Mouse (Mus musculus) left cerebral cortex, adult 18-20 months (tissue): Measurements from ENCODE around the gene 1190002N15Rik. TPM values are rescaled to one million over a fixed set of nuclear protein-coding genes. Genes with fewer than 3 reads are reported as not detected.

Experiments used
- DNase-seq, 2 experiments: peaks; one replicate each; pipeline ENCODE4 v3.0.0; 2021 to 2022; ENCODE audit warnings: low spot score in 2 of 2, mixed read lengths in 1 of 2
- total RNA-seq, 2 experiments: library from RNA; stranded (reverse); gene quantifications; 2 replicates each; pipeline ENCODE4 v1.2.3; 2021

Gene 1190002N15Rik
- total RNA-seq, 2 experiments from 2014 or later: 29.8 to 33.1 TPM

DNA sequence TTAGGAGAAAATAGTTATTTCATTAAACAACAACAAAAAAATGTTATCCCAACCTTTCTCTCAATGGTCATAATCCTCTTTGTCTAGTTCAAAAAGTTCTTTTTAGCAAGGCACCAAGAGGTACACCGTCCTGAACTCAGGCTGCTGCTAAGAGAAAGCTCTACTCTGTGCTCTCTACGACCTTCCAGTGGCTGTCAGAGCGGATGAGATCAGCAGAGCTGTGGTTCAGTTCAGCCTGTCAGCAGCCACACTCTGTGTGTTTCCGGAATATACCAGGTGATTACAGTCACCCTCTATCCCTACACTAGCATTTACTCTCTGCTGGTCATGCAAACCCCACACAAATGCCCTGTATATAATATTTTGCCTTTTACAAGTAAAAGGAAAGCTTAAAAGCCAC lies 4.2 kb downstream of the 1190002N15Rik start:
- no peak for DNase-seq

DNA sequence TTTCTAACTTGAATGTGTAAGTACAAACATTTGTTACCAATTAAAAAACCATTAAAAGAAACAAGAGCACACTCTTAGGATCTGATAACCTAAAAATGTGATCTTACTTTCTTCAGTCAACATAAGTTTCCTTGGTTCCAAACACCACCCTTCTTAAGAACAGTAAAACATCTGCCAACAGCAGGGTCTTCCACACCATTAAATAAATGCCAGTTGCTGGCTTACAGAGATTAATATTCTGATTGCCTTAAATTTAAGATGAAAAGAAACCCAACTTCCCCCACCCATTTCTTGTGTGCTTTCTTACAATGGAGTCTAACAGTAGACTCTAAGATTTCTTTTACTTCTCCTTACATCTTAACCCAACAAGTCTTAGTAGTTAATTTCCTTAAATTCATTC lies 7.9 kb downstream of the 1190002N15Rik start:
- DNase-seq: no peak

DNA sequence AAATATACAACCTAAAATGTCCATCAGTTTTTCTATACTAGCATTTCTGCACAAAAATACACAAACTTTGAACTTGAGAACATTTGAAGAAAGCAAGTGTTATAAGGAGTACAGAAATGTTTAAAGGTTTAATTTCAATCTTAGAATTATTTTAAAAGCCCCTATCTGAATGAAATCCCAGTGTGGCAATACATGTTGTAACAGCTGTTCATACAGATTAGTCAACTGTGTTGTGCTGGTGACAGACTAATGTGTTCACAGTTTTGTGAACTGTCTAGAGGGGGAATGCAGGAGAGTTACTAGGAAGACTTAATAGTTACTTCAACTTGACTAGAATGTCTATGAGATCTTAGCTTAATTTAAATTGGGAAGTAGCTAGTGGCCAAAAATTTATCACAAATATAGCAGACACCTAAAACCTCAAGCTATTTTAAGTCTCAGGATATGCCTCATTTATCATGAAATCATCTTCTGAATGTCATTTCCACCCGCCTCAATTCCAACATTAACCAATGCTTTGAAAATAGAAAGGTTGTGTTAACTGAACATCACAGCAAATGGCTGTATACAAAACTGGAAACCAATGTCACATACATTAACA lies 8.6 kb downstream of the 1190002N15Rik start:
- DNase-seq: no peak

DNA sequence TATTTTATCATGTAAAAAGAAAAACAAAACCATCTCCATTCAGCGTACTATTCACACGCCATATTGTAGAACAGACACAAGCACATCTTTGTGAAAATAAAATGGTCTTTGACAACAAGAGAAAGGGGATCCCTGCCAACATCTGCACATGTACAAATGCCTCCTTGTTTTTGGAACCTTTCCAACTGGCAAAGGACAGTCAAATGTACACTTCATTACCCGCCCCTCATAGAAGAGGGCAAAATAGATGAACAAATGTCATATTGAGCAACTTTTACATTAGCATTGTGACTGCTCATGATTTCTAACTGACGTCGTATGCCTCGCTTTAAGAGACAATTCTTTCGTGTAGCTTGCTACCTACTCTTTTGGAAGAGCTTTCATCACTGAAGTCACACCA lies 11.4 kb downstream of the 1190002N15Rik start:
- DNase-seq: no peak

- DNase-seq: no peak
Observed at GRCm38 (mm10) chr9:94512246-94512645, 25.6 kb downstream of the 1190002N15Rik start.

DNA sequence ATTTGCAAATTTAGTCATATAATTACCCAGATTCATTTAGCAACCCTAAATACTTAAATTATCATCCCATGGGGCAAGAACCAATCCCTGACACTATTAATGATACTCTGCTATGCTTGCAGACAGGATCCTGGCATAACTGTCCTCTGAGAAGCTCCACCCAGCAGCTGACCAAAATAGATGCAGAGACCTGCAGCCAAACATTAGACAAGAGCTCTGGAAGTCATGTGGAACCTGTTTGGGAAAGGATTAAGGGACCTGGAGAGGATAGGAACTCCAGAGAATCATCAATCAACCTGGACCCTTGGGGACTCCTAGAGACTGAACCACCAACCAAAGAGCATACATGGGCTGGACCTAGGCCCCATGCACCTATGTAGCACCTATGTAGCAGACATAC lies 26.7 kb downstream of the 1190002N15Rik start:
- no peak for DNase-seq

GRCm38 (mm10) chr9:94506980-94507379 lies 30.9 kb downstream of the 1190002N15Rik start:
- DNase-seq: no peak

GRCm38 (mm10) chr9:94491467-94491866 lies 46.4 kb downstream of the 1190002N15Rik start:
- DNase-seq: peak in 1 of 2 experiments; percentile 25

DNA sequence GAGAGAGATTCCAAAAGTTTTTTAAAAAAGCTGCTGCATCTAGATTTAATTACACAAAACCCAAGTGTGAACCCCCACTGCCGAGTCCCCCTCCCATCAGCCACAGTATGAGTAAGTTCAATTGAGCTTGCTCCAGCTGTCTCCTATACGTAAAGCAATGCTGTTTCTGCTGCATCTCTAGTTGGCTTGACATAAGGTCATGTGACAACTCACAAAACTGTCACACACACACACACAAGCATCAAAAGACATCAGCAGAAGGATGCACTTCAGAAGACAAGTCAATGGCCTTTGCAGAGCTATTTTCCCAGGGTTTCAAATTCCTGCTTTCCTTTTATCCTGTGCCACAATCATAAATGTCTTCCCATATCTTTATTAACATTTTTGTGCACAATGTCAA lies 49.9 kb downstream of the 1190002N15Rik start:
- DNase-seq: no peak

DNA sequence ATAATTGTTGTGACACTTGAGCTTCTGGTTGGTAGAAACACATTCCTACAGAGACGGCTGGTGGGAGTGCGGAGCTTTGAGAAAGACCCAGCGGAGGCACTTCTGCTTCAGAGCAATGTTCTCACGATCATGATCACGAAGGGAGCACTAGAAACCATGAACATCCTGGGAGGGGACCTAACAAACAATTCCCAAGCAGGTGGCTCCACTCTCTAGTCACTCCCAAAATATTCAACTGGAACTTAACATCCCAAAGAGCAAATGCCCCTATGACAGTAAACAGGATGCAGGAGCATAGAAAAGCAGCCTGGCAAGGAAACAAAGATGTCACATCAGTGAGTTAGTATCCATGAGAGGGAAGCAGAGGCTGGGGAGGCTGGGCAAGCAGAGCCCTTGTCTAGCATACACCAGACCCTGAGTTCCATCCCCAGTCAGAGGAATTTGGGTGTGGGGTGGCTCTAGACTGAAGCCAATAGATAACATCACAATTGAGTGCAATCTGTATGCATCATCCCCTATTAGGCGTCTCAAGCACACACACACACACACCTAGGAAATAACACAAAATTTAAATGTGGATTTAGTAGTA lies 54.5 kb downstream of the 1190002N15Rik start:
- DNase-seq: no peak

GRCm38 (mm10) chr9:94482215-94482975 lies 55.5 kb downstream of the 1190002N15Rik start:
- peak; percentile 41 to 49 for DNase-seq

DNA sequence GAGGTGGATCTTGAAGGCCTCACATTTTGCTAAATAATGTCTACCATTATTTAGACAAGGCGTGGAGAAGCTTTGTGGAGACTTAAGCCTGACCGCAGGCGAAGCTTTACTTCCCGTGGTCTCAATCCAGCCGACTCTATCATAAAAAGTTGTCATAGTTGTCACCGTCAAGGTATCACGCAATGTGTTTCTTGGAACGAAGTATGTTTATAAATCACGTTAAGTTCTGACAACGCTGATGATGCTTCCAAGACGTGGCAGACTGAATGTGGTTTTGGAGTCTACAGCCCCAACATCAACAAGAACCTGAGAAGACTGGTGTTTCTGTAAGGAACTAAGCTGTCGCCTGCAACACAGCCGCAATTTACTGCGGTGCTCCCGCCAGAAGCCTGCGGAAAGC lies 56.8 kb downstream of the 1190002N15Rik start:
- DNase-seq: no peak

GRCm38 (mm10) chr9:94479382-94479781 lies 58.5 kb downstream of the 1190002N15Rik start:
- no peak for DNase-seq

DNA sequence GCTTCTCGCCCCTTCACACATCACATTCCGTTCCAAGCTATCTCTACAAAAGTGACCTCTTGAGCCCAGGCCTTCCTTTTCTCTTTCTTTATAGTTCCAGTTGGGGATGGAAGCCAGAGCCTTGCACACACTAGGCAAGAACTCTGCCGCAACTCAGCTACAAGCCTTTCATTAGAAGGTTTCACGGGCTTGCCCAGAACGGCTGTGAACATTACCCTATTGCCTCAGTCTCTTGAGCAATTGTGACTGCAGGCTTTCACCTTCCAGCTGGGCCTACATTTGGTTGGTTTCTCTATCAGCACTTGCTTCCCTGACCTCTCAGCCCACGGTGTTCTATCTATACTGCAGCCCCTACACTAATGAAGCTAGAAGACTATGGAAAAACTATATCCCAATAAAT lies 58.9 kb downstream of the 1190002N15Rik start:
- DNase-seq: no peak

GRCm38 (mm10) chr9:94475973-94476372 lies 61.9 kb downstream of the 1190002N15Rik start:
- no peak for DNase-seq

DNA sequence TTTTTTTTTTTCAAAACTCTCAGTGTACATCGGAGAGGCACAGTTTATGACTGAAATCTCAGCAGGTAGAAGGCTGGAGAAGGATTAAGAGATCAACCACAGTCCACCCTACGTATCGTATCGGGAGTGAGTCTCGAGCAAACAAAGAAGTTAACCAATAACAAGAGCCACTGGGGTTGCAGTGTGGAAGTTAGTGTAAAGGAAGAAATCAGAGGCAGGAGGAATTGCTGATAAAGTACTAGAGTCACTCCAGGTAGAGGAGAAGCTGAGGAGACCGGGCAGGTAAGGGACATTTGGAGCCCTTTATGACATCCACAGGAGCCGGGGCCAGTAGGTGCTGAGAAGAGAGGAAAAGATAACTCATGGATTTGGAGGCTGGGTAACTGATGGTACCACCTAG lies 64.0 kb downstream of the 1190002N15Rik start:
- DNase-seq: no peak

GRCm38 (mm10) chr9:94472963-94473582 lies 64.8 kb downstream of the 1190002N15Rik start:
- DNase-seq: no peak

DNA sequence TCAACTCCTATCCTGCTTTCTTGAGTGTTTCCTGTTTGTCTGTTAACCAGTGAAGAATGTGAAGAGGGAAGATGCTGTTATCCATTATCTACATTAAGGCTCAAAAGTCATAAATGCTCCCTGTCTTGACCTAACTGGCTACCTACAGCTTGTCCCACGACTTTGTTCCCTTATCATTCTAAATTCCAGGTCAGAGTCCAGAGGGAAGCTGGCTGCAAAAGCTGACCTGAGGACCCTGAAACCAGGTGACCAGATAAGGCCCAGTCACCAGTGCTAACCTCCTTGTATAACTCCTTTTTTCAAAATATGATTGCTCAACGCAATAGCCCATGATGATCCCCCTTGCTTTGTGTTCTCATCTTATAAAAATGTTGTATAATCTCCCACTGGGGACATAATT lies 66.4 kb downstream of the 1190002N15Rik start:
- no peak for DNase-seq
